Mouse (Mus musculus): ENCODE results near the gene Cga. TPM values are rescaled to one million over a fixed set of nuclear protein-coding genes. Genes with fewer than 3 reads are reported as not detected.

Gene Cga
- polyA plus RNA-seq, 1 experiment = not detected

Other genes with a start within 250 kb of the Cga start
- 19.8 and 21.5 TPM in 2 replicates for gene Slc35a1, start 206.3 kb upstream of the Cga start, polyA plus RNA-seq (2012; rRNA removed)
- 1.9 and 2.0 TPM in 2 replicates for gene Cfap206, start 163.6 kb upstream of the Cga start, polyA plus RNA-seq (2012; rRNA removed)
- gene Gm136, start 137.5 kb upstream of the Cga start, polyA plus RNA-seq (2012; rRNA removed) = not detected in 2 replicates
- 26.4 and 27.7 TPM in 2 replicates for gene Smim8, start 115.4 kb upstream of the Cga start, polyA plus RNA-seq (2012; rRNA removed)
- gene Zfp292, start 10.8 kb upstream of the Cga start, polyA plus RNA-seq (2012; rRNA removed) = 9.2 and 9.3 TPM in 2 replicates